Mouse (Mus musculus): ENCODE data around the gene 2810004N23Rik.

- TF ChIP-seq POLR2A (IDR thresholded peaks at IDR 0.05; ENCODE audit: insufficient read depth, low read depth, low read length): no peak
- TF ChIP-seq CTCF (IDR thresholded peaks at IDR 0.05; ENCODE audit: insufficient read depth, low read depth, low read length): no peak
Measured at GRCm38 (mm10) chr8:124859466-124859865, 3.5 kb downstream of the 2810004N23Rik start.
